ENCODE assay signal across 8 mouse cellular contexts in genomic region chr10:79909092-79909922, GRCm38 (mm10). TPM values are rescaled to one million over a fixed set of nuclear protein-coding genes. Genes with fewer than 3 reads are reported as not detected.
DNase-seq lines count a peak whose midpoint lies in the region; ATAC-seq lines count a peak whose summit lies in the region.

No protein-coding gene starts in this region.

- ATAC-seq in heart, embryonic 11.5 days (replicated peaks; ENCODE audit: insufficient number of reproducible peaks, low FRiP score, low TSS enrichment), result 0 out of 2 replicates have a peak, but pooled peaks have one; percentile 35
- peak; percentile 35 for ATAC-seq in megakaryocyte progenitor cell, adult 5-6 weeks (replicated peaks; ENCODE audit: poor library complexity)

- no peak overlapping the region; the same call in 1 of the 2 replicates for H3K4me3 ChIP-seq in heart, embryonic 11.5 days (ENCODE audit: low read depth, low read length)

- DNase-seq in adrenal gland, adult (ENCODE audit: inconsistent age in 2 of 2, low spot score in 1 of 2), result peak; percentile 56 to 91
- DNase-seq in adrenal gland, postnatal 14 days, result no peak
- peak; percentile 47 to 62 for DNase-seq in spleen, postnatal 36 days (ENCODE audit: low spot score in 2 of 2)
- no peak for DNase-seq in spleen, postnatal 14 days (ENCODE audit: low spot score in 2 of 2)
- DNase-seq in kidney, postnatal 14 days, result peak; percentile 64
- no peak for DNase-seq in right cerebral cortex, postnatal 14 days

- no peaks in the 10 kb centered on the region for H3K27me3 ChIP-seq in heart, embryonic 11.5 days (ENCODE audit: control insufficient read depth, insufficient read depth, low read length)

- peaks cover 4% of the 10 kb centered on the region for H3K4me1 ChIP-seq in heart, embryonic 11.5 days (ENCODE audit: control insufficient read depth, insufficient read depth, low read length)

- WGBS in heart, embryonic 11.5 days (ENCODE audit: insufficient replicate concordance), result 24% methylated on average over 14 of the region's 14 CpGs

- no peaks in the 10 kb centered on the region for H3K9me3 ChIP-seq in heart, embryonic 11.5 days (replicated peaks; ENCODE audit: control insufficient read depth, low read length)

- H3K36me3 ChIP-seq in heart, embryonic 11.5 days (ENCODE audit: control insufficient read depth, insufficient read depth, low read length), result peaks cover 16% of the 10 kb centered on the region

- peak overlapping the region; percentile 92 for H3K27ac ChIP-seq in heart, embryonic 11.5 days (ENCODE audit: low read depth, low read length)

- H3K4me2 ChIP-seq in heart, embryonic 11.5 days, result peak overlapping the region; percentile 59

- H3K9ac ChIP-seq in heart, embryonic 11.5 days (ENCODE audit: low read depth, low read length), result peak overlapping the region; percentile 44; the same call in 1 of the 2 replicates

RNA-seq across cellular contexts. Expression of gene Med16, which starts 0.6 kb away (rescaled TPM):
- 32.0 and 38.4 TPM in 2 replicates for total RNA-seq in adrenal gland, postnatal 14 days (2021)
- polyA plus RNA-seq in heart, embryonic 11.5 days (2014; fragmentation: Nextera tagmentation; extraction: Ambion mirVana), result 30.9 and 32.0 TPM in 2 replicates
- total RNA-seq in megakaryocyte progenitor cell, adult 5-6 weeks (2015), result 13.9 and 14.4 TPM in 2 replicates
- 22.1 and 24.8 TPM in 2 replicates for total RNA-seq in megakaryocyte progenitor cell, adult 5-6 weeks (2017)

RNA-seq across cellular contexts. Expression of gene Gm26602, which starts 1.3 kb away (rescaled TPM):
- total RNA-seq in adrenal gland, postnatal 14 days (2021), result not detected in 2 replicates
- 8.1 TPM in 1 of 2 replicates, not detected in the other for polyA plus RNA-seq in heart, embryonic 11.5 days (2014; fragmentation: Nextera tagmentation; extraction: Ambion mirVana)
- total RNA-seq in megakaryocyte progenitor cell, adult 5-6 weeks (2015), result not detected in 2 replicates
- not detected in 2 replicates for total RNA-seq in megakaryocyte progenitor cell, adult 5-6 weeks (2017)

RNA-seq across cellular contexts. Expression of gene Kiss1r, which starts 7.5 kb away (rescaled TPM):
- total RNA-seq in adrenal gland, postnatal 14 days (2021), result 0.98 and 1.5 TPM in 2 replicates
- polyA plus RNA-seq in heart, embryonic 11.5 days (2014; fragmentation: Nextera tagmentation; extraction: Ambion mirVana), result 0.15 and 0.31 TPM in 2 replicates
- 0.15 TPM in 2 replicates for total RNA-seq in megakaryocyte progenitor cell, adult 5-6 weeks (2015)
- total RNA-seq in megakaryocyte progenitor cell, adult 5-6 weeks (2017), result 0.25 and 1.3 TPM in 2 replicates

RNA-seq across cellular contexts. Expression of gene R3hdm4, which starts 11.7 kb away (rescaled TPM):
- 75.8 and 82.8 TPM in 2 replicates for total RNA-seq in adrenal gland, postnatal 14 days (2021)
- 87.6 and 89.2 TPM in 2 replicates for polyA plus RNA-seq in heart, embryonic 11.5 days (2014; fragmentation: Nextera tagmentation; extraction: Ambion mirVana)
- total RNA-seq in megakaryocyte progenitor cell, adult 5-6 weeks (2015), result 72.3 and 78.7 TPM in 2 replicates
- 35.1 and 50.7 TPM in 2 replicates for total RNA-seq in megakaryocyte progenitor cell, adult 5-6 weeks (2017)

RNA-seq across cellular contexts. Expression of gene Arid3a, which starts 17.5 kb away (rescaled TPM):
- 5.9 and 6.9 TPM in 2 replicates for total RNA-seq in adrenal gland, postnatal 14 days (2021)
- 4.3 and 12.7 TPM in 2 replicates for polyA plus RNA-seq in heart, embryonic 11.5 days (2014; fragmentation: Nextera tagmentation; extraction: Ambion mirVana)
- 19.9 and 21.6 TPM in 2 replicates for total RNA-seq in megakaryocyte progenitor cell, adult 5-6 weeks (2015)
- 31.0 and 32.2 TPM in 2 replicates for total RNA-seq in megakaryocyte progenitor cell, adult 5-6 weeks (2017)

Comparison
In these comparisons a context has a peak if more than half of its experiments do, and no peak if none do; other contexts are left out.
1. DNase-seq: peak in adrenal gland, adult (2 of 2), spleen, postnatal 36 days (2 of 2) and kidney, postnatal 14 days (single experiment); none in adrenal gland, postnatal 14 days (single experiment), spleen, postnatal 14 days (0 of 2) and right cerebral cortex, postnatal 14 days (single experiment).